Mouse (Mus musculus) neural tube, embryonic 13.5 days (tissue): ENCODE results near the gene Gm5662. TPM values are rescaled to one million over a fixed set of nuclear protein-coding genes. Genes with fewer than 3 reads are reported as not detected.
"Not testable (repeated sequence)": the region's sequence is repeated elsewhere in the genome, so short reads cannot be mapped to it uniquely, and the experiment has no call there.

Experiments used
- ATAC-seq: fragments of 200-750 bp; cut with Nextera tagmentation; 2 replicates; pipeline ENCODE4 v1.8.0; 2017; ENCODE audit warnings: low read depth, mild to moderate bottlenecking, moderate TSS enrichment, moderate library complexity
- H3K27ac ChIP-seq: fragments of 300-500 bp; sonication (generic); replicated peaks from 2 replicates; pipeline ENCODE4 v1.5.1; 2015; ENCODE audit warnings: moderate library complexity, mild to moderate bottlenecking, inconsistent platforms
- H3K27me3 ChIP-seq: fragments of 300-500 bp; sonication (generic); 2 replicates; pipeline ENCODE4 v1.6.1; 2015; ENCODE audit warnings: mild to moderate bottlenecking, inconsistent platforms
- H3K36me3 ChIP-seq: fragments of 300-500 bp; sonication (generic); 2 replicates; pipeline ENCODE4 v1.6.1; 2015; ENCODE audit warnings: mild to moderate bottlenecking, inconsistent platforms
- H3K4me1 ChIP-seq: fragments of 300-500 bp; sonication (generic); replicated peaks from 2 replicates; pipeline ENCODE4 v1.6.1; 2015; ENCODE audit warnings: inconsistent platforms
- H3K4me2 ChIP-seq: fragments of 300-500 bp; sonication (generic); 2 replicates; pipeline ENCODE4 v1.6.1; 2015; ENCODE audit warnings: inconsistent platforms, mild to moderate bottlenecking, moderate library complexity
- H3K4me3 ChIP-seq: fragments of 300-500 bp; sonication (generic); 2 replicates; pipeline ENCODE4 v1.5.1; 2015; ENCODE audit warnings: mild to moderate bottlenecking, inconsistent platforms
- H3K9ac ChIP-seq: fragments of 300-500 bp; sonication (generic); 2 replicates; pipeline ENCODE4 v1.6.1; 2015; ENCODE audit warnings: moderate library complexity, mild to moderate bottlenecking, inconsistent platforms
- H3K9me3 ChIP-seq: fragments of 300-500 bp; sonication (generic); 2 replicates; pipeline ENCODE4 v1.6.1; 2016; ENCODE audit warnings: inconsistent platforms
- WGBS: fragments of 180-500 bp; shearing (Covaris S2); methylation state at CpG from one replicate; pipeline ENCODE4 v1.1.7; 2015; 5-methylcytosine and 5-hydroxymethylcytosine counted together
- polyA plus RNA-seq: library from polyadenylated mRNA; unstranded; fragments of >200 nt; fragmentation: Nextera tagmentation; extraction: Ambion mirVana; gene quantifications from 2 replicates; pipeline ENCODE4 v1.2.1, GENCODE M21; 2015

Gm5662 gene
- not detected in 2 replicates for polyA plus RNA-seq

DNA sequence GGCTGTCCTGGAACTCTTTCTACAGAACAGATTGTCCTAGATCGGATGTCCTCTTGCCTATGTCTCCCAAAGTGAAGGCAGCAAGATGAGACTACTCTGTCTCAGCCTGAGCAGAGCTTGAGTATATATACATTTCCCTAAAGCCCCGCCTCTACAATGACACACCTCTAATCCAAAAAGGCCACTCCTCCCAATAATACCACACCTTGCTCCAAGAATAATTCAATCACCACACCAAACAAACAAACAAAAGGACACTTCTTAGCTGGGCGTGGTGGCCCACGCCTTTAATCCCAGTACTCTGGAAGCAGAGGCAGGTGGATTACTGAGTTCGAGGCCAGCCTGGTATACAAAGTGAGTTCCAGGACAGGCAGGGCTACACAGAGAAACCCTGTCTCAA lies at the start of gene Gm5662:
Gene Gm5662, minus strand, starts transcription at position 101 of the 400 bp plus-strand sequence.
- H3K4me1 ChIP-seq, H3K9me3 ChIP-seq, H3K9ac ChIP-seq, H3K27me3 ChIP-seq, ATAC-seq, H3K4me2 ChIP-seq, H3K4me3 ChIP-seq, H3K27ac ChIP-seq, H3K36me3 ChIP-seq: not testable (repeated sequence)
- WGBS = 83% methylated on average over 5 of the region's 5 CpGs

DNA sequence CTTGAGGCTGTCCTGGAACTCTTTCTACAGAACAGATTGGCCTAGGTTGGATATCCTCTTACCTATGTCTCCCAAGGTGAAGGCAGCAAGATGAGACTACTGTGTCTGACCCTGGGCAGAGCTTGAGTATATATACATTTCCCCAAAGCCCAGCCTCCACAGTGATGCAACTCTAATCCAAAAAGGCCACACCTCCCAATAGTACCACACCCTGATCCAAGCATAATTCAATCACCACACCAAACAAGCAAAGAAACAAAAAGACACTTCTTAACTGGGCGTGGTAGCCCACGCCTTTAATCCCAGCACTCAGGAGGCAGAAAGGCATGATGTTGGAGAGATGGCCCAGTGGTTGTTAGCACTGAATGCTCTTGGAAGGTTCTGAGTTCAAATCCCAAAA lies 49.6 kb upstream of the Gm5662 start, which contains the start of gene Gm5039:
Gene Gm5039, minus strand, starts transcription at position 101 of the 400 bp plus-strand sequence.
- H3K27ac ChIP-seq, H3K9me3 ChIP-seq, H3K4me2 ChIP-seq, H3K4me1 ChIP-seq, ATAC-seq, H3K36me3 ChIP-seq, H3K9ac ChIP-seq, H3K4me3 ChIP-seq, H3K27me3 ChIP-seq: not testable (repeated sequence)
- WGBS = 98% methylated on average over 2 of the region's 2 CpGs

DNA sequence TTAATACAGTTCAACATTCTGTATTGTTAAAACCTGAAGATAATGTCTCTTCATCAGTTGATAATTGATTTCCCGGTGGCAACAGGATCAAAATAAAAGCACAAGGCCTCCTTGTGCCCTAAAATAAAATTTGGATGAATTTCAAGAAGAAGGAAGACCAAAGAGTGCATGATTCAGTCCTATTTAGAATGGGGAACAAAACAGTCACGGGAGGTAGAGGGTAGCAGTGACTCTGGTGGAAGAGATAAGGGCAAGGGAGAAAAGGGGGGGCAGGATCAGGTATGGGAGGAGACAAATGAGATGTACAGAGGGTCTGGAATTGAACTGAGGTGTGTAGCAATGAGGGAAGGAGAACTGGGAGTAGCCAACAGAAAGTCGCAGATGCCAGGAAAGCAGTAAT lies 40.3 kb upstream of the Gm5662 start:
- ATAC-seq = no peak
- no peak overlapping the region for H3K9ac ChIP-seq
- 83% methylated on average over 3 of the region's 3 CpGs for WGBS
- H3K27me3 ChIP-seq = no peaks in the 10 kb centered on the region
- H3K4me2 ChIP-seq = no peak overlapping the region
- H3K4me1 ChIP-seq = no peaks in the 10 kb centered on the region
- 0 out of 2 replicates have a peak, but pooled peaks cover 3% of the 10 kb centered on the region for H3K9me3 ChIP-seq
- H3K4me3 ChIP-seq = no peak overlapping the region
- no peak overlapping the region for H3K27ac ChIP-seq
- H3K36me3 ChIP-seq = no peaks in the 10 kb centered on the region

DNA sequence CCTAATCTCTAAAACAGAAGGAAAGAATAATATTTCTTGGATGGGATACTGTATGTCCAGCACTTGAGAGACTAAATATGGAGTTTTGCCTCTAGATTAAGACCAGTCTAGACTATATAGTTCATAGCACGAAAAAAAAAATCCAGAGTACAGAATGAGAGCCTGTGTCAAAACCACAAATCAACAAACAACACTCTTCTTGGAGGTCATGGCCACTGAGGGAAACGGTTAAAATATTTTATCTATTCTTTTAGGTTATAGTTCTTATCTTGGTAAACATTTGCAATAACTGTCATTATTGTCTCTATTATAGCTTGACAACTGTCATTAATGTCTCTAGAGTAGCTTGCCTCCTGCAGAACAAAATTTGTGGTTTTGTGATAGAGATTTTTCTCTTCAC lies 22.9 kb upstream of the Gm5662 start:
- WGBS = 62% methylated on average over 2 of the region's 2 CpGs
- not testable (repeated sequence) for H3K9me3 ChIP-seq, H3K4me1 ChIP-seq, H3K4me3 ChIP-seq, H3K4me2 ChIP-seq, H3K36me3 ChIP-seq, H3K27me3 ChIP-seq, H3K27ac ChIP-seq, H3K9ac ChIP-seq, ATAC-seq

DNA sequence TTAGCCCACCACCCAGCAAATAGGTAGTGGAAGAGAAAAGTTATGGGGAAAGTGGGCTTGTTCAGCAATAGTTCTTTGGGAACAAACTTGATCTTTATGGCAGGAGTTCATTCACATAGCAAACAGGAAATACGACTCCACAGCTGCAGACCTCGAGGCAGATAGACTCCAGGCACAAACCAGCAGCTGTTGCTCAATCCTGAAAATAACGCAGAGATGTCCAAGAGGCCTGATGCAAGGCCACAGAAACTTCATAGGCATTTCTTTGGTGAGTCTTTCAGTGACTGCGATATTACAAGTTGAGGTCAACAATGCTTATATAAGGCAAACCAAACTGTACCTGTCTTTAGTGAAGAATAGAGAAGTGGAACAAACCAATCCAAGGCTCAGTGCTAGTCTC lies 18.8 kb upstream of the Gm5662 start:
- H3K9ac ChIP-seq, H3K27ac ChIP-seq, H3K36me3 ChIP-seq, H3K4me3 ChIP-seq, H3K4me1 ChIP-seq, H3K27me3 ChIP-seq, H3K9me3 ChIP-seq, H3K4me2 ChIP-seq, ATAC-seq: not testable (repeated sequence)
- WGBS = 81% methylated on average over 4 of the region's 4 CpGs

DNA sequence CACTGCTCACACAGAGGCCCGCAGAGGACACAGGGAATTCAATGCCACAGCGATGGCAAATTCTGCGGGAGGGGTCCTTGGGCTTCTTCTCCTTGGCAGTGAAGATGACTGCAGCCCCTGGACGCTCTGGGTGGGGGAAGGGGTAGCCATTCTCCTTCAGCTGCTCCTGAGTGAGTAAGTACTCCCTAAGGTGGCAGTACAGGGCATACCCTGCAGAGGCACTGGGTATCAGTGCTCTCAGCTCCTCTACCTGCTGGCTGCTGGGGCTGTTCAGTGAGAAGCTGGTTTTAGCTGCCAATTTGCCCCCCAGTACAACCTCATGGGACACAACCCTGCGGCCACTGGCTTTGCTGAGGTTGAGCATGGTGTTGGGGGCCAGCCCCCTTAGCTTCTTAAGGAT lies 10.9 kb upstream of the Gm5662 start:
- H3K9ac ChIP-seq, H3K36me3 ChIP-seq, ATAC-seq, H3K9me3 ChIP-seq, H3K27me3 ChIP-seq, H3K4me1 ChIP-seq, H3K4me2 ChIP-seq, H3K4me3 ChIP-seq, H3K27ac ChIP-seq: not testable (repeated sequence)
- 82% methylated on average over 5 of the region's 5 CpGs for WGBS

DNA sequence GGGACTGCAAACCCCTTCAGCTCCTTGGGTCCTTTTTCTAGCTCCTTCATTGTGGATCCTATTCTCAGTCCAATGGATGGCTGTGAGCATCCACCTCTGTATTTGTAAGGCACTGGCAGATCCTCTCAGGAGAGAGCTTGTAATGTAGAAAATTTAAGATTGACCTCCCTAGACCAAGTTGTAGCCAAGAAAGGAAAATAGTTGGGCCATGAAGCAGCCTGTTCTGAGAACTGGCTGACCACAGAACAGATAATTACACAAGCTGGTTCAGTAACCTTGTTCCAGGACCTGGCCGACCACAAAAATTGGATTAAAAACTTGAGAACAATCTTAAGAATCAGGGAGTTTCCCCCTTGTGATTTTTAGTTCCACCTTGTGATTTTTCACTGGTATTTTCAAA lies 17.1 kb downstream of the Gm5662 start:
- no peak for ATAC-seq
- 51% methylated on average over 1 of the region's 1 CpGs for WGBS

DNA sequence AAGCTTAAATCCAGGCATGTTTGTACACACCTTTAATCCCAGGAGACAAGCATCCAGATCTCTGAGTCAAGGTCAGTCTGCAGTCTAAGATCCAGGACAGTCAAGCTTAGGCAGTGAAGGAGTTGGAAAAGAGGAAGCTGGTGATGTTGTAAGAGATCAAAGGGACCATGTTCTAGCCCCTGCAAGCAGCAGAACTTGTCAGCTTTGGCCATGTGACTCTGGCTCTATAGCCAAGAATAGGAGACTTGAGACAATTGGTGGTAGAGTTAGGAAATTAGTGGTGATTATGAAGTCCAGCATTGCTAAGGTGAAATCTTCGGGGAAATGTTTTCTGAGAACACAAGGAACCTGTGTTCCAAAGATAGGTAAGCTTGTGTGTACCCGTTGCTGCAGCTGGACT lies 18.4 kb downstream of the Gm5662 start:
- 69% methylated on average over 2 of the region's 2 CpGs for WGBS
- H3K27ac ChIP-seq, H3K27me3 ChIP-seq, H3K9me3 ChIP-seq, H3K36me3 ChIP-seq, H3K4me3 ChIP-seq, H3K4me2 ChIP-seq, H3K4me1 ChIP-seq, H3K9ac ChIP-seq, ATAC-seq: not testable (repeated sequence)

More for the DNA sequence above, 17.1 kb downstream of the Gm5662 start:
- Histone ChIP-seq H3K9me3 (peaks cover 8% of the 10 kb centered on the region; the same call in 1 of the 2 replicates), H3K36me3 (no peaks in the 10 kb centered on the region), H3K4me2 (no peak overlapping the region), H3K4me1 (no peaks in the 10 kb centered on the region), H3K9ac (no peak overlapping the region), H3K27ac (no peak overlapping the region), H3K27me3 (no peaks in the 10 kb centered on the region), H3K4me3 (no peak overlapping the region)

DNA sequence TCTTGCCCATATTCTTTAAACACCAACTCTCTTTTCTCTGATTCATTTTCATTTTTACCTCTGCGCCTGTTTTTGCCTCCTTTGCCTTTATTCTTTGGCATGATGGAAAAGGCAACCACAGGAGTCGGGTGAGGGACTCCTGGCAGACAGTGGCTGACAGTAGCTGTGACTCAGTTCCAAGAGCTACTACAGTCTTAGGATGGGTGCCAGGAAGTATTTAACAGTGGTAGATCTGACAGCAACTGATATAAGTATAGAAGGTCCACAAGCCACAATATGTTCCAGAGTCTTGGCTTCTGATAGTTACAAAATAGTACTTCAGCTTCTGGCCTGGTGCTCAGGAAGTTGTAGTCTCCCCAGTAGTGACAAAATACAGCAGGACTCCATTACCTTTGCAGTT lies 24.3 kb downstream of the Gm5662 start, which contains the start of gene Gm8332:
Gene Gm8332, minus strand, starts transcription at position 101 of the 400 bp plus-strand sequence.
- not testable (repeated sequence) for H3K9ac ChIP-seq, H3K4me2 ChIP-seq, H3K4me1 ChIP-seq, H3K36me3 ChIP-seq, H3K27me3 ChIP-seq, ATAC-seq, H3K9me3 ChIP-seq, H3K27ac ChIP-seq, H3K4me3 ChIP-seq
- 81% methylated on average over 1 of the region's 2 CpGs for WGBS

DNA sequence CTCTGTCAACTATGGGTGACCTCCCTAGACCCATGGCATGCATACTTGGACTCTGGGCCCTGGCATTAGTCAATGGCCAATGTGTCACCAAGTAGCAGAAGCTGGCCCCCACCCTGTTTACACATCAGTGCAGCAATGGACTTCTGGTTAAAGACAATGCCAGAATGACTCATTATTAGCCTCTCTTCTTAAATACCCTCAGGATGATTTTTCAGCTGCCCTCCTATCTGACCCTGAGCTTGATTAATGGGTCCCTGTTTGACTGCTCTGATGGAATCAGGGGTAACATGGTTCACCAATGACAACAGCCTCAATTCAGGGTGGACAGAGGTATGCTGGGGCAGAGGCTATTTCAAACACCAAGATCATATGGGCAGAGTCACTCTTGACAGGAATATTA lies 28.5 kb downstream of the Gm5662 start:
- H3K27ac ChIP-seq, H3K9ac ChIP-seq, H3K36me3 ChIP-seq, H3K27me3 ChIP-seq, ATAC-seq, H3K4me3 ChIP-seq, H3K4me2 ChIP-seq, H3K4me1 ChIP-seq, H3K9me3 ChIP-seq: not testable (repeated sequence)

DNA sequence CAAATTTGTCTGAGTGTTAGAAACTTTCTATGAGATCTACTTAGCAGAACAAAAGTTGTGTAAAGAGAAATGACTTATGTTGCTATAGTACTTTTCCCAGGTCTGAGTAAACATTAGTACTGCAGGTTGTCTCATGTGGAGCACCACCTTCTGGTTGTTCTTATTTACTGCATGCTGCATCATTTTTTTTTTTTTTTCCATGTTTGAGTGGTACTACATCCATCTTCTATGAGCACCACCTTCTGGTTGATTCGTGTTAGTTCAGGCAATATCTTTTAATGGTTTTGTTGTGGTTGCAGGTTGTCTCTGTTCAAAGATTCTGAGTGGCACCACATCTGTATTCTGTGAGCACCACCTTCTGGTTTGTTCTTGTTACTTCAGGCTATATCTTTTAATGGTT lies 31.4 kb downstream of the Gm5662 start:
- not testable (repeated sequence) for H3K4me1 ChIP-seq, ATAC-seq, H3K4me3 ChIP-seq, H3K27ac ChIP-seq, H3K9ac ChIP-seq, H3K27me3 ChIP-seq, H3K36me3 ChIP-seq, H3K4me2 ChIP-seq, H3K9me3 ChIP-seq
- WGBS = 41% methylated on average over 1 of the region's 1 CpGs
